Mouse (Mus musculus) forebrain, embryonic 13.5 days (tissue): Measurements from ENCODE around the gene Il17re. TPM values are rescaled to one million over a fixed set of nuclear protein-coding genes. Genes with fewer than 3 reads are reported as not detected.
A peak's percentile ranks its signal among the peaks of the same experiment; 100 is the strongest.

Source experiments
- ATAC-seq: fragments of 200-750 bp; cut with Nextera tagmentation; 2 replicates; pipeline ENCODE4 v1.8.0; 2017
- H3K27ac ChIP-seq: fragments of 300-500 bp; sonication (generic); 2 replicates; pipeline ENCODE4 v1.5.1; 2015; ENCODE audit warnings: inconsistent platforms, mild to moderate bottlenecking, moderate library complexity
- H3K27me3 ChIP-seq: fragments of 300-500 bp; sonication (generic); 2 replicates; pipeline ENCODE4 v1.6.1; 2015; ENCODE audit warnings: mild to moderate bottlenecking, inconsistent platforms
- H3K36me3 ChIP-seq: fragments of 300-500 bp; sonication (generic); 2 replicates; pipeline ENCODE4 v1.6.1; 2015; ENCODE audit warnings: mild to moderate bottlenecking, inconsistent platforms; ENCODE audit not compliant: poor library complexity, severe bottlenecking
- H3K4me1 ChIP-seq: fragments of 300-500 bp; sonication (generic); 2 replicates; pipeline ENCODE4 v1.6.1; 2015; ENCODE audit warnings: inconsistent platforms
- H3K4me2 ChIP-seq: fragments of 300-500 bp; sonication (generic); 2 replicates; pipeline ENCODE4 v1.6.1; 2015; ENCODE audit warnings: inconsistent platforms, mild to moderate bottlenecking, moderate library complexity
- H3K4me3 ChIP-seq: fragments of 300-500 bp; sonication (generic); 2 replicates; pipeline ENCODE4 v1.5.1; 2015; ENCODE audit warnings: mild to moderate bottlenecking, inconsistent platforms
- H3K9ac ChIP-seq: fragments of 300-500 bp; sonication (generic); 2 replicates; pipeline ENCODE4 v1.6.1; 2015; ENCODE audit warnings: mild to moderate bottlenecking, inconsistent platforms
- H3K9me3 ChIP-seq: fragments of 300-500 bp; sonication (generic); replicated peaks from 2 replicates; pipeline ENCODE4 v1.6.1; 2016; ENCODE audit warnings: inconsistent platforms
- WGBS: fragments of 180-500 bp; shearing (Covaris S2); methylation state at CpG from one replicate; pipeline ENCODE4 v1.1.7; 2015; 5-methylcytosine and 5-hydroxymethylcytosine counted together
- polyA plus RNA-seq: library from polyadenylated mRNA; unstranded; fragments of >200 nt; fragmentation: Nextera tagmentation; extraction: Ambion mirVana; gene quantifications from 2 replicates; pipeline ENCODE4 v1.2.1, GENCODE M21; 2015

Il17re gene
- polyA plus RNA-seq, 1 experiment from 2014 or later, result 0.05 TPM

DNA sequence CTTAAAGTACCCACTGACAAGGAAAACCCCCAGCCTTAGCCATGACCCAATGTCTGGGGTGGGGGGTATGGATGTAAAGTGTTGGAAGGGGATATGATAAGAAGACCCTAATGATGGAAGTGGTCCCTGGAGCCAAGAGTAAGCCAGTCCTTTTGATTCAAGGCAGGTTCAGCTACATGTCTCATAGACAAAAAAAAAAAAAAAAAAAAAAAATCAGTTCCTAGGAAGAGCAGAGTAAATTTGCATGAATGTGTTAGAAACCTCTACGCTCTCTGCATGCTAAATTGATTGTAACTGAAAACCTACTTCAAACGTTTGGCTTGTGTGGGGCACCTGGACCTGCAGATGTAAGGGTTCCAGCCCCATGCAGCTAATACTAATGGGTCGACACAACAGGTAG lies 26.5 kb upstream of the Il17re start:
- Histone ChIP-seq H3K4me1 (no peaks in the 10 kb centered on the region), H3K36me3 (no peaks in the 10 kb centered on the region), H3K9me3 (peaks cover 5% of the 10 kb centered on the region), H3K27me3 (no peaks in the 10 kb centered on the region), H3K27ac (no peak overlapping the region), H3K4me3 (no peak overlapping the region), H3K4me2 (no peak overlapping the region), H3K9ac (no peak overlapping the region)
- WGBS, result 65% methylated on average over 3 of the region's 3 CpGs
- ATAC-seq, result no peak

DNA sequence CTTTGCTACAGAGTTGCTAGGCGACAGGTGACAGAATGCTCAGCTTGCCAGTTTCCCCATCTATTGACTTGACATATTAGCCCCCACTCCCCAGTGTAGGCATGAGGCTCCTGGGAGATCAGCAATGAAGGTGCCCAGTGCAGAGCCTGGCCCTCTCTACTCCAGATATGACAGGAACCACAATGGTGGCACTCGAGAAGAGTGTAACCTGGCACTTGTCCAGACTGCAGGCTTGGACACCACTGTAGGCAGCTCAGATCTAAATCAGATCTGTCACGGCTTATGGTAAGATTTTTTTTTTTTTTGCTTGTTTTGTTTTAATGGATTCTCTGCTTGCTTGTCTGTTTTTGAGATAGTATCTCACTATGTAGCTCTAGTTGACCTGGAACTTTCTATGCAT lies 24.6 kb upstream of the Il17re start:
- H3K4me3 ChIP-seq, result no peak overlapping the region
- H3K27ac ChIP-seq, result no peak overlapping the region
- H3K36me3 ChIP-seq, result no peaks in the 10 kb centered on the region
- 85% methylated on average over 3 of the region's 3 CpGs for WGBS
- H3K4me2 ChIP-seq, result no peak overlapping the region
- H3K9me3 ChIP-seq, result no peaks in the 10 kb centered on the region
- ATAC-seq, result no peak
- no peak overlapping the region for H3K9ac ChIP-seq
- H3K4me1 ChIP-seq, result no peaks in the 10 kb centered on the region
- H3K27me3 ChIP-seq, result no peaks in the 10 kb centered on the region

DNA sequence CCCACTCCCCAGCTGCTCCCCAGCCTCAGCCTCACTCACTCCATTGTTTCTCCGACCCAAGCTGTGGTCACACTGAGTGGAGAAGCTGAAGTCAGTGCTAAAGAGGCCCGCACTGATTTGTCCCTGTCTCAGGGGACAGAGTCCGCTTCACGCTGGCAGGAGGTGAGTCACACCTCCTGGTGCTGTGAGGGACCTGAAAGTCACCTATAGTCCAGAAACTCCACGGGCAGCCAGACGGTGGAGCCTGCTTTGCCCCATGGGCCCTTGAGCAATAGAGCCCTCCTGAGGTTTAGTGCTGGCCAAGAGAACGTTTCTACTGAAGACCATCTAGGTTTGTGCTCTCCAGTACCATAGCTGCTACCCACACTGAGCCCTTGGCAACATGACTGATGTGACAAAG lies 23.6 kb upstream of the Il17re start:
- no peak for ATAC-seq
- Histone ChIP-seq H3K27ac (no peak overlapping the region), H3K4me2 (no peak overlapping the region), H3K27me3 (no peaks in the 10 kb centered on the region), H3K9ac (no peak overlapping the region), H3K4me3 (no peak overlapping the region), H3K9me3 (no peaks in the 10 kb centered on the region), H3K4me1 (no peaks in the 10 kb centered on the region), H3K36me3 (no peaks in the 10 kb centered on the region)
- 70% methylated on average over 7 of the region's 7 CpGs for WGBS

GRCm38 (mm10) chr6:113435664-113436205 lies 22.5 kb upstream of the Il17re start, which contains the start of gene Cidec:
Gene Cidec, minus strand, starts transcription at chr6:113435760.
- Histone ChIP-seq H3K4me3 (no peak within 1 kb of the TSS), H3K36me3 (no peaks in the 10 kb centered on the region), H3K4me2 (no peak within 1 kb of the TSS), H3K9me3 (no peaks in the 10 kb centered on the region), H3K9ac (no peak within 1 kb of the TSS), H3K4me1 (no peaks in the 10 kb centered on the region), H3K27me3 (no peaks in the 10 kb centered on the region), H3K27ac (no peak within 1 kb of the TSS)
- ATAC-seq, result no peak
- 81% methylated on average over 9 of the region's 9 CpGs for whole genome bisulfite sequencing

GRCm38 (mm10) chr6:113437135-113437534 lies 21.1 kb upstream of the Il17re start:
- H3K9me3 ChIP-seq, result no peaks in the 10 kb centered on the region
- no peaks in the 10 kb centered on the region for H3K4me1 ChIP-seq
- WGBS, result 78% methylated on average over 12 of the region's 12 CpGs
- H3K27me3 ChIP-seq, result no peaks in the 10 kb centered on the region
- no peaks in the 10 kb centered on the region for H3K36me3 ChIP-seq
- no peak for ATAC-seq
- H3K9ac ChIP-seq, result no peak overlapping the region
- no peak overlapping the region for H3K4me2 ChIP-seq
- no peak overlapping the region for H3K27ac ChIP-seq
- H3K4me3 ChIP-seq, result no peak overlapping the region

DNA sequence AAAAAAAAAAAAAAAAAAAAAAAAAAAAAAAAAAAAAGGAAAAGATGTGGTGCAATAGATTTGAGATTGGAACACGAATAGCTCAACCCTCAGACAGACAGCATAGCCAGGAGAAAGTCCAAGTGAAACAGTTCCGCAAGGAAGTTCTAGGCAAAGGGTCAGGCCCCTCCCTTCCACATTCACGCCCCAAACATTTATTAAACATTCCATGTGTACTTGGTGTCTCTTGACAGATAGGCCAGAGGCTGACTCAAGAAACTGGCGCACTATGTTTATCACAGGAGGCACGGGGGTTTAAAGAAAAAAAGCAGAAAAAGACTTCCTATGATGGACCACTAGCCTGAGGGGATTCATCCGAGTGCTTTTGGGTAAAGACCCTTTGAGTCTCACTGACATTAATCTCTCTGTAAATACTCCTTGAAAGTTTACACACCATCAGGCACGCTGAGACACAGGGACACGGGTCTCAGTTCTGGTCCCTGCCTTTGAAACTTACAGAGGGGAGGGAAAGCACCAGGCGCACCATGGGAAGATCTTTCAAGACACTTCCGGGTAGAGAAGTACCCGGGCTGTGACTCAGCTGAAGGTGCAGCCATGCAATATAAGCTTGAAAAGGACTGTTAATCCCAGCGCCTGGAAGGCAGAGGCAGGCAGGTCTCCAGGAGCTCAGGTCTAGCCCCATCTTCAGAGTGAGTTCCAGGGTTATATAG lies 19.4 kb upstream of the Il17re start:
- H3K27ac ChIP-seq, result no peak overlapping the region
- no peaks in the 10 kb centered on the region for H3K9me3 ChIP-seq
- H3K36me3 ChIP-seq, result no peaks in the 10 kb centered on the region
- H3K4me2 ChIP-seq, result no peak overlapping the region
- ATAC-seq, result no peak
- H3K4me3 ChIP-seq, result no peak overlapping the region
- H3K4me1 ChIP-seq, result peaks cover 10% of the 10 kb centered on the region
- H3K27me3 ChIP-seq, result no peaks in the 10 kb centered on the region
- H3K9ac ChIP-seq, result no peak overlapping the region
- WGBS, result 64% methylated on average over 12 of the region's 12 CpGs

GRCm38 (mm10) chr6:113440686-113441085 lies 17.6 kb upstream of the Il17re start:
- no peak overlapping the region for H3K27ac ChIP-seq

GRCm38 (mm10) chr6:113441147-113441680 lies 17.1 kb upstream of the Il17re start:
- Histone ChIP-seq H3K4me1 (peaks cover 10% of the 10 kb centered on the region), H3K4me3 (no peak overlapping the region), H3K9me3 (no peaks in the 10 kb centered on the region), H3K9ac (no peak overlapping the region), H3K27me3 (no peaks in the 10 kb centered on the region), H3K36me3 (0 out of 2 replicates have a peak, but pooled peaks cover 3% of the 10 kb centered on the region), H3K27ac (no peak overlapping the region), H3K4me2 (no peak overlapping the region)
- no peak; the same call in 1 of the 2 replicates for ATAC-seq
- WGBS, result 53% methylated on average over 7 of the region's 7 CpGs

More at GRCm38 (mm10) chr6:113440686-113441085, 17.6 kb upstream of the Il17re start:
- WGBS, result 85% methylated on average over 3 of the region's 3 CpGs
- Histone ChIP-seq H3K4me3 (no peak overlapping the region), H3K4me1 (peaks cover 10% of the 10 kb centered on the region), H3K36me3 (0 out of 2 replicates have a peak, but pooled peaks cover 2% of the 10 kb centered on the region), H3K9ac (no peak overlapping the region), H3K4me2 (no peak overlapping the region), H3K9me3 (no peaks in the 10 kb centered on the region), H3K27me3 (no peaks in the 10 kb centered on the region)
- no peak for ATAC-seq

- Histone ChIP-seq H3K4me1 (peaks cover 10% of the 10 kb centered on the region), H3K27me3 (no peaks in the 10 kb centered on the region), H3K9ac (peak overlapping the region; percentile 94), H3K9me3 (no peaks in the 10 kb centered on the region), H3K27ac (0 out of 2 replicates have a peak overlapping the region, but pooled peaks have one; percentile 19), H3K36me3 (peaks cover 9% of the 10 kb centered on the region), H3K4me3 (peak overlapping the region; percentile 96), H3K4me2 (peak overlapping the region; percentile 95)
- peak; percentile 61 for ATAC-seq
- WGBS, result 42% methylated on average over 9 of the region's 9 CpGs
These were observed 16.2 kb upstream of the Il17re start for GRCm38 (mm10) chr6:113442087-113442441.

- Histone ChIP-seq H3K9ac (peak within 1 kb of the TSS; percentile 94), H3K4me2 (peak within 1 kb of the TSS; percentile 95), H3K9me3 (no peaks in the 10 kb centered on the region), H3K4me3 (peak within 1 kb of the TSS; percentile 96), H3K36me3 (peaks cover 14% of the 10 kb centered on the region), H3K27ac (peak within 1 kb of the TSS; percentile 27), H3K27me3 (no peaks in the 10 kb centered on the region), H3K4me1 (peaks cover 10% of the 10 kb centered on the region)
- under 1% methylated on average over 45 of the region's 45 CpGs for WGBS
- ATAC-seq, result peak; percentile 96
These were observed 15.7 kb upstream of the Il17re start, which contains the start of gene Jagn1 for GRCm38 (mm10) chr6:113442442-113443090. Gene Jagn1, plus strand, starts transcription at chr6:113442569.

GRCm38 (mm10) chr6:113443091-113443490 lies 15.2 kb upstream of the Il17re start:
- Histone ChIP-seq H3K4me1 (peaks cover 10% of the 10 kb centered on the region), H3K27ac (0 out of 2 replicates have a peak overlapping the region, but pooled peaks have one; percentile 27), H3K27me3 (no peaks in the 10 kb centered on the region), H3K9ac (peak overlapping the region; percentile 94), H3K36me3 (peaks cover 20% of the 10 kb centered on the region), H3K4me3 (peak overlapping the region; percentile 96), H3K9me3 (no peaks in the 10 kb centered on the region), H3K4me2 (peak overlapping the region; percentile 95)
- 47% methylated on average over 12 of the region's 12 CpGs for WGBS
- ATAC-seq, result peak; percentile 6; the same call in 1 of the 2 replicates
